Mouse (Mus musculus) limb, embryonic 10.5 days (tissue): Measurements from ENCODE around the gene Ptges2. TPM values are rescaled to one million over a fixed set of nuclear protein-coding genes. Genes with fewer than 3 reads are reported as not detected.

Experiments
- DNase-seq: peaks from one replicate; pipeline ENCODE4 v3.0.0-alpha.2; 2017; ENCODE audit warnings: low spot score
- H3K27ac ChIP-seq: fragments of 300-500 bp; sonication (generic); 2 replicates; pipeline ENCODE4 v1.5.1; 2016; ENCODE audit warnings: mild to moderate bottlenecking
- H3K27me3 ChIP-seq: fragments of 300-500 bp; sonication (generic); 2 replicates; pipeline ENCODE4 v1.6.1; 2016; ENCODE audit warnings: low read depth, mild to moderate bottlenecking; ENCODE audit not compliant: poor library complexity, severe bottlenecking
- H3K36me3 ChIP-seq: fragments of 300-500 bp; sonication (generic); 2 replicates; pipeline ENCODE4 v1.6.1; 2016; ENCODE audit warnings: mild to moderate bottlenecking, moderate library complexity
- H3K4me1 ChIP-seq: fragments of 300-500 bp; sonication (generic); 2 replicates; pipeline ENCODE4 v1.6.1; 2016
- H3K4me3 ChIP-seq: fragments of 300-500 bp; sonication (generic); 2 replicates; pipeline ENCODE4 v1.5.1; 2016; ENCODE audit warnings: mild to moderate bottlenecking, moderate library complexity
- H3K9me3 ChIP-seq: fragments of 300-500 bp; sonication (generic); replicated peaks from 2 replicates; pipeline ENCODE4 v1.6.1; 2016; ENCODE audit warnings: mild to moderate bottlenecking
- WGBS: fragments of 180-500 bp; shearing (Covaris S2); methylation state at CpG from one replicate; pipeline ENCODE4 v1.1.7; 2016; 5-methylcytosine and 5-hydroxymethylcytosine counted together
- polyA plus RNA-seq: library from polyadenylated mRNA; unstranded; fragments of >200 nt; fragmentation: Nextera tagmentation; extraction: Ambion mirVana; gene quantifications from 2 replicates; pipeline ENCODE4 v1.2.1, GENCODE M21; 2016

The Ptges2 gene
- polyA plus RNA-seq, 1 experiment from 2014 or later, result 37.0 TPM

DNA sequence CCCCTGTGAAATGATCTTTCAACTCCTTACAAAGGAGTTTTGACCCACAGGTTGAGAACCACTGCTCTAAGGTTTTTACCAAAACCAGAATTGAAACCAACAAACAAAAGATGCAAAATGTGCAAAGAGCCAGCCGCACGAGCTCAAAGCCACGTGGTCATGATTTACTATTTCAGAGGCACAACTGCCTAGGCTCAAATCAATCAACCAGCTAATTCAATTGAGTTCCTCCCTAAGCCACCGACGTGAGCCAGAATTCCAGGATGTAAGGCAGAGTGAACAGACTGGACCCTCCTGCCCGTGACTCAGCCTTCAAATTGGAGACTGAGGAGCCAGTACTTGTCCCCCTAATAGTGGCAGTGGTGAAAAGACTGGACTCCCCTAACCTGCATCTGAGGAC lies 43.5 kb downstream of the Ptges2 start:
- 0 out of 2 replicates have a peak overlapping the region, but pooled peaks have one; percentile 10 for H3K27ac ChIP-seq
- 0 out of 2 replicates have a peak, but pooled peaks cover 3% of the 10 kb centered on the region for H3K36me3 ChIP-seq
- H3K4me3 ChIP-seq, result no peak overlapping the region
- H3K27me3 ChIP-seq, result no peaks in the 10 kb centered on the region
- DNase-seq, result no peak
- no peaks in the 10 kb centered on the region for H3K9me3 ChIP-seq
- WGBS, result 55% methylated on average over 6 of the region's 6 CpGs
- peaks cover 18% of the 10 kb centered on the region for H3K4me1 ChIP-seq

DNA sequence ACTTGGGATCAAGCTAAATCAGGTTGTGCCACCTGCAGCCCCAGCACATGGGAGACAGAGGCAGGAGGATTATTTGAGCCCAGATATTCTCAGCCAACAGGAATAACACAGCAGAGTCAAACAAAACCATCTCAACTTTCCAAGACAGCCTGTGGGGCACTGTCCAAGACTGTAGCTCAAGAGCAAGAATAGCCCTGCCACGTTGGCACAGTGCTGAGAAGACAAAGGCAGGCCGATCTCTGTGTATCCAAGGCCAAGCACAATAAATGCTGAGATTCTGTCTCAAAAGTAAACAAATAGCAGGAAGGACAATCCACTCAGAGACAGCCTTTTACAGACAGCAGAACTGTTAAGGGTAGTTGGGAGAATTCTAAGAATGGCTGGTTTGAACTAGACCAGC lies 44.5 kb downstream of the Ptges2 start:
- Histone ChIP-seq H3K9me3 (no peaks in the 10 kb centered on the region), H3K4me1 (peaks cover 18% of the 10 kb centered on the region), H3K4me3 (no peak overlapping the region), H3K36me3 (0 out of 2 replicates have a peak, but pooled peaks cover 12% of the 10 kb centered on the region), H3K27me3 (no peaks in the 10 kb centered on the region), H3K27ac (no peak overlapping the region)
- WGBS, result 62% methylated on average over 2 of the region's 2 CpGs
- DNase-seq, result no peak

DNA sequence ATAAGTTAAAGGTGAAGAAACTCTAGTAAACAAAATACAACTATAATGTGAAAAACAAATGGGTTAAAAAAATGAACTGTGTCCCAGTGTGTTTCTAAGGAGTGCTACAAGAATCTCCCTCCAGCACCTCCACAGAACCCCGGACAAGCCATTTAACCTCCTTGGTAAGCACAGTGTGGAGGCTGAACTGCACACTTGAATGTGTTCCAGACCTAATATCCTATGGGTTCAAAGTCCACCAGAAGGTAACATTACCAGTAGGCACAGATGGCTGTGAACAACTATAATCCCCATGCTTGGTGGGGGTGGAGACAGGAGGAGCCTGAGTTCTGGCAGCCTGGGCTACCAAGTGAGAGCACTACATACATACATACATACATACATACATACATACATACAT lies 44.9 kb downstream of the Ptges2 start:
- WGBS, result 91% methylated on average over 1 of the region's 1 CpGs
- Histone ChIP-seq H3K27ac (no peak overlapping the region), H3K4me1 (peaks cover 18% of the 10 kb centered on the region), H3K36me3 (peaks cover 16% of the 10 kb centered on the region; the same call in 1 of the 2 replicates), H3K27me3 (no peaks in the 10 kb centered on the region), H3K4me3 (no peak overlapping the region), H3K9me3 (no peaks in the 10 kb centered on the region)
- no peak for DNase-seq

DNA sequence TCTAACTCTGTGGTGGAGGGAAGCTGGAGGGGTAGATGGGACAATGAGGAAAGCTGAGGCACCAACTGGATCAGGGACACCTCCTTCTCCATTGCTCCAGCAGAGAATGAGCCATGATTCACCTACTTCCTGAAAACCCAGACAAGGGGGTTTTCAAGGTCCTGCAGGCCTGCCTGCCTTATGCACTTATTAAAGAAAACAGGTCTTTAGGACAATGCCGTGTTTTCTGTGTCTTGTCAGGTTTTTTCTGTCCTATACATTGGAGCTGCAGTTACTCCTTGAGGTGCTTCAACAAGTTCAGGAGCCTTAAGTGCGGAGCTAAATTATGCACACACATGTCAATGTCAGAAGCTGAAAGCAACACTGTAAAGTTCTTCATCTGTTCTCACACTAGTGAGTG lies 45.9 kb downstream of the Ptges2 start:
- DNase-seq, result no peak
- Histone ChIP-seq H3K4me3 (no peak overlapping the region), H3K9me3 (no peaks in the 10 kb centered on the region), H3K27ac (no peak overlapping the region), H3K4me1 (peaks cover 18% of the 10 kb centered on the region), H3K27me3 (no peaks in the 10 kb centered on the region), H3K36me3 (peaks cover 22% of the 10 kb centered on the region)
- WGBS, result 95% methylated on average over 2 of the region's 2 CpGs

DNA sequence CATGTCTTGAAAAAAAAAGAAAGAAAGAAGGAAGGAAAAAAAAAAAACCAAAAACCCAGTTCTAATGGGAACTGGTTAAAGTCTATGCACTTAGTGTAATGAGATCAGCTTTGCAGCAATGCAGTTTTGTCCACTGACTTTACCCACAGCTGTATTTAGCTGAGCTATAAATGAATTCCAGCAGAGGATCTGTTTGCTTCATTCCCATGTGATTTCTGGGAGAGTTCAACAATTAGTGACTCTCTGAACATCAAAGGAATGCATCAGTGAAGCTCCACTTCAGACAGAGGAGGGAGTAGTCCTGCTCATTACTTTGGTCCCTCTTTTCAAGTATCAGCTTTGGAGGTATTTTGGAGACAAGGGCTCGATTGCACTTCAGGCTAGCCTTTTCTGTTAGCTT lies 49.8 kb downstream of the Ptges2 start:
- no peaks in the 10 kb centered on the region for H3K9me3 ChIP-seq
- no peak for DNase-seq
- no peak overlapping the region for H3K4me3 ChIP-seq
- no peak overlapping the region for H3K27ac ChIP-seq
- H3K36me3 ChIP-seq, result peaks cover 24% of the 10 kb centered on the region
- H3K27me3 ChIP-seq, result no peaks in the 10 kb centered on the region
- H3K4me1 ChIP-seq, result peaks cover 9% of the 10 kb centered on the region
- WGBS, result 83% methylated on average over 1 of the region's 1 CpGs

DNA sequence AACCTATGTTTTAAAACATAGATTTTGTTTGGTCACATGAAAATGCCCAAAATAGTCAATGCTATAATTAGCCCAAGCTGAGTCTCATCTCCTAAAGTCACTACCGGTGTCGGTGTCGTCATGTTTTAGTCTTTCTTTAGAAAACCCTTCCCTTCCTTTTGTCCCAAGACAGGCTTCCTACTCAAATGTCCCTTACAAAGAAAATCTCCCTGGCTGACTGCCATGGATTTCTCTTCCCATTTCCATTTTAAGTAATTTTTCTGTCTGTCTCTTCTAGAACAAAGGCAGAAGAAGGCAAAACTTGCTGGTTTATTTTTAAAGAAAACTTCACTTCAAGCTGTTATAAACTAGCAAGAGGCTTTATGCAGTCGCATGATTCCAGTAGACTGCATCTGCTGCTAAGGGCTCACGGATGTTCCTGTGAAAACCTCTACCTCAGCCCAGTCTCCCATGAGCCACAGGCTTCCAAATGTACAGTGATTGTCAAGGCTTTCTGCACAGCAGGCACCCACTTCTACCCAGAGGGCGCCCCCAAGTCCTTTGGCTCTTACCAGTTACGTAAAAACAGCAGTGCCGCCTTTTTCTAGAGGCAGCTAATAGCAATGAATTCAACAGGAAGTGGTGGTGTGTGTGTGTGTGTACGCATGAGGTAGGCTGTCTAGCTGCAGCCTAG lies 51.7 kb downstream of the Ptges2 start:
- peaks cover 26% of the 10 kb centered on the region for H3K4me1 ChIP-seq
- no peak overlapping the region for H3K27ac ChIP-seq
- no peak for DNase-seq
- no peaks in the 10 kb centered on the region for H3K27me3 ChIP-seq
- no peak overlapping the region for H3K4me3 ChIP-seq
- 91% methylated on average over 9 of the region's 9 CpGs for WGBS
- H3K36me3 ChIP-seq, result peaks cover 24% of the 10 kb centered on the region
- no peaks in the 10 kb centered on the region for H3K9me3 ChIP-seq

DNA sequence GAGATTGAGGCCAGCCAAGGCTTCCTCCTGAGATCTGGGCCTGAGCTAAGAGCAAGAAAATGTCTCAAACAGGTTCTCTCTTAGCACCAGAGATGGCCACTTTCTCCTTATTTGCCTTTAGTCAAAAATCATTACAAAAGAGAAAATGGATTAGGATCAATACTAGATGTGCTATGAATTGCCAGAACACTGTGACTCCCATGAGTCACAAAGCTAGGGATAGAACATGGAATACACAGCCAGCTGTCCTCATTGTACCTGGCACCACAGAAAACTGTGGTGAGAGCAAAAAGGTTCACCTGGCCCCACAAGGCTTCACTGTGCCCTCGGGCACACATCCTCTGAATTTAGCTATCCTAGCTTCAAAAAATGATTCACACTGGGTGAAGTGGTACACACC lies 52.8 kb downstream of the Ptges2 start:
- H3K4me1 ChIP-seq, result peaks cover 32% of the 10 kb centered on the region

DNA sequence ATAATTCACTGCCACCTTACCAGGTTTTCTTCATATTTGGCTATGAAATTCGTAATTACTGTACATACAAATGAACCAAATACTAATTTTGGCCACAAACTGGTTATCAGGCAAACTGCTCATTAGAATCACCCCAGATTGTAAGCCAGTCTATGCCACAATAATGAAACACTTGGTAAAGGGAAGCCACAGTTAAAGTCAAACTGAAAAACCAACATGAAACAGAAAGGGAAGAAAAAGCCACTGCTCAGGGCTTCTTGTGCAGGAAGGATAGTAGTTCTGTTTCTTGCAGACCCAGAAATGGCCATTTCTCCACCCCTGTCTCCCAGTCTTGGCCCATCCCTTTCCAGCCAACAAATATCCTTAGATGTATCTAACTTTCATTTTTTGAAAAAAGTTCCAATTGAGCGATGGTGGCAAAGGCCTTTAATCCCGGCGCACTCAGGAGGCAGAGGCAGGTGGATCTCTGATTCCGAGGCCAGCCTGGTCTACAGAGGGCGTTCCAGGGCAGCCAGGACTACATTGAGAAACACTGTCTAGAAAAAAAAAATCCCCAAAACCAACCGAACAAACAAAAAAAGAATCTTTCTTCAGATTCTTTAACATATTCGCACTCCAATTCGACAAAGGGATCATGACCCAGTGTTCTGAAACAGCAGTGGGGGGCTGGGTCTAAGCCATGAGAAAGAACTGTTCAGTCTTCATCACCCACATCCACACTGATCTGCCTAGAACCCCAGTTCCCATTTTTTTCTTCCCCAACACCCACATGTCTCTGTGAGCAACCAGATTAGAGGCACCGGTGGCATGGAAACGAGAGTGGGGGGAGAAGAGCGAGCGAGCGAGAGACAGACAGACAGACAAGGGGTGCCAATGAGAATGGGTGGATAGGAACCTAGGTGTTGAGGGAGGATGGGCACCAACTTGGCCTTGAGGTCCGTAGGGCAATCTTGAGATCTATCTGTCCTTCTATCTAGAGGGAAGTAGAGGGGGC lies 54.4 kb downstream of the Ptges2 start, which contains the start of gene Naif1:
TSS of gene Naif1 (plus strand) at position 697 of the 994 bp plus-strand sequence.
- H3K4me3 ChIP-seq, result peak within 1 kb of the TSS; percentile 81
- WGBS, result 83% methylated on average over 15 of the region's 15 CpGs
- peaks cover 19% of the 10 kb centered on the region for H3K36me3 ChIP-seq
- no peak for DNase-seq
- H3K27me3 ChIP-seq, result no peaks in the 10 kb centered on the region
- peak within 1 kb of the TSS; percentile 91 for H3K27ac ChIP-seq
- peaks cover 43% of the 10 kb centered on the region for H3K4me1 ChIP-seq
- H3K9me3 ChIP-seq, result no peaks in the 10 kb centered on the region

More for the DNA sequence above, 52.8 kb downstream of the Ptges2 start:
- H3K27ac ChIP-seq, result no peak overlapping the region
- no peak for DNase-seq
- H3K36me3 ChIP-seq, result peaks cover 24% of the 10 kb centered on the region
- no peaks in the 10 kb centered on the region for H3K27me3 ChIP-seq
- no peaks in the 10 kb centered on the region for H3K9me3 ChIP-seq
- no peak overlapping the region for H3K4me3 ChIP-seq
- 83% methylated on average over 1 of the region's 1 CpGs for WGBS

DNA sequence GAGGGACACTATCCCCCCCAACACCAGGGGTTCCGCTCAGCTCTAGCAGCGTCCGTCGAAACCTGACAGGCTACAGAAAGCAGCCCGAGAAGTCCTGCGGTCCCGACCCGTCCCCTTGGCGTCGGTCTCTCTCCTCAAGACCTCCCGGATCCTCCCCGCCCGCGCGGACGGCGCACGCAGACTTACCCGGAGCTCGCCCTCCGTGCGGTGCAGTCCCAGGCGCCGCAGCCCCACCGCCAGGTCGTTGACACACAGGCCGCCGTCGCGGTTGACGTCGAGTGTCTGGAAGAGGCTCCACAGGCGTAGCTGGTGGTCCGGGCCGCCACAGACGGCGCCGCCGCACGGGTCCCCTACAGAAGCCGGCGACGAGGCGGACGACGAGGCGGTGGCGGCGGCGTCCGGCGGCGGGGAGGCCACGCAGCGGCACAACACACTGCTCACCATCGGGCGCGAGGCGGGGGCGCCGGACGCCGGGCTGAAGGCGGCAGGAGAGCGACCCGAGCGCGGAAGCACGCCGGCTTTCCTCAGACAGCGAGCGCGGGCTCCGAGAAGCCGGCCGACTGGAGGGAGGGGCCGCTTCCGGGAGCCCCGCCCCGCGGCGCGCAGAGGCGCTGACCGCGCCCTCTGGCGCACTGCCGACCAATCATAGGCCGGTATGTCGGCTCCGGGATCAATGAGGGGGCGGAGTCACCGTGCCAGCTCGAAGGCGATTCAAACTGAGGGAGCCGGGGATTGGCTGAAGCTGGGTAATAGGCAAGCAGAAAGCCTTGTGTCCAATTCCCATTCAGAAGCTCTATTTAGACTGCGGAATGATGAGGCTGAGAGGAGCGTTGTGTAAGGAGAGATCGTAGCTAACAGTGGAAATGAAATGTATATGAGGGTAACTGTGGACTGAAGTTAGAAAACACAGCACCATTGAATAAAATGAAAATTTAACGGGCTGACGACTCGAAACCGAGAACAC lies 55.5 kb downstream of the Ptges2 start, which contains the start of gene Slc25a25:
TSS of gene Slc25a25 (minus strand) at position 565 of the 964 bp plus-strand sequence.
- Histone ChIP-seq H3K36me3 (peaks cover 19% of the 10 kb centered on the region), H3K9me3 (no peaks in the 10 kb centered on the region), H3K27ac (peak within 1 kb of the TSS; percentile 91), H3K27me3 (no peaks in the 10 kb centered on the region), H3K4me3 (peak within 1 kb of the TSS; percentile 81), H3K4me1 (peaks cover 43% of the 10 kb centered on the region)
- peak; percentile 93 for DNase-seq
- under 1% methylated on average over 103 of the region's 103 CpGs for WGBS

DNA sequence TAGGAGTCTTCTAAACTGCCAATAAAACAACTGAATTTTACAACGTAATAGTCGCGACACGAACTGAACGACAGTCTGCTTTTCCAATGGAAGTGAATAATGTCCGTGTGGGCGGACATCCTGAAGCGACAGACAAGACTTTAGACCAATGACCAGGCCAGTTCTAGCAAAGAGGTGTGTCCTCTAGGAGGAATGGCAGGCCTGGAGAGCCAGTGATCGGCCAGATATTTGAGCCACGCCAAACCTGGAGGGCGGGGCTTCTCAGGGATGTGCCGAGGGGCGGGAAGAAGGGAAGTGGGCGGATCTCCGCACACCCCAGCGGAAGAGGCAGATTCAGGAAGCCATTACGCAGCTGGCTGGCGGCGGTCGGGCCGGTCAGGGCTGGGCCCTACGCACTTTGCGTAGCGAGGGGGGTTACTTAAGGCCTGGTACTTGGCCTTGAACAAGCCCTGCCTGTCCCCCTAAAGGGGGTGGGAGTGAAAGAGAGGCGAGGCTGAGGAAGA lies 56.2 kb downstream of the Ptges2 start:
- H3K9me3 ChIP-seq, result no peaks in the 10 kb centered on the region
- peak overlapping the region; percentile 91 for H3K27ac ChIP-seq
- DNase-seq, result peak; percentile 98
- under 1% methylated on average over 25 of the region's 25 CpGs for WGBS
- H3K36me3 ChIP-seq, result peaks cover 25% of the 10 kb centered on the region
- H3K4me3 ChIP-seq, result peak overlapping the region; percentile 81
- H3K4me1 ChIP-seq, result peaks cover 43% of the 10 kb centered on the region
- H3K27me3 ChIP-seq, result no peaks in the 10 kb centered on the region

DNA sequence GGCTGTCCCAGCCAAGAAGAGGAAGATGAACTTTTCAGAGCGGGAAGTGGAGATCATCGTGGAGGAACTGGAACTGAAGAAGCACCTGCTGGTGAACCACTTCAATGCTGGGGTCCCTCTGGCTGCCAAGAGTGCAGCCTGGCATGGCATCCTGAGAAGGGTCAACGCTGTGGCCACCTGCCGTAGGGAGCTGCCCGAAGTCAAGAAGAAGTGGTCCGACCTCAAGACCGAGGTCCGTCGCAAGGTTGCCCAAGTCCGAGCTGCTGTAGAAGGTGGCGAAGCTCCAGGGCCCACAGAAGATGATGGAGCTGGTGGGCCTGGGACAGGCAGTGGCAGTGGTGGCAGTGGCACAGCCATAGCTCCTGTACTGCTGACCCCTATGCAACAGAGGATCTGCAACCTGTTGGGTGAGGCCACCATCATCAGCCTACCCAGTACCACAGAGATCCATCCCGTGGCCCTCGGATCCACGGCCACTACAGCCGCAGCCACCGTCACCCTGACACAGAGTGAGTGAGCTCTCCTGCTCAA lies 56.8 kb downstream of the Ptges2 start:
- H3K36me3 ChIP-seq, result peaks cover 25% of the 10 kb centered on the region
- 94% methylated on average over 16 of the region's 16 CpGs for WGBS
- no peaks in the 10 kb centered on the region for H3K27me3 ChIP-seq
- no peak for DNase-seq
- peak overlapping the region; percentile 81 for H3K4me3 ChIP-seq
- peak overlapping the region; percentile 91 for H3K27ac ChIP-seq
- H3K9me3 ChIP-seq, result no peaks in the 10 kb centered on the region
- H3K4me1 ChIP-seq, result peaks cover 42% of the 10 kb centered on the region
